Mouse (Mus musculus) small intestine, adult 2 months (tissue): ENCODE measurements around the gene Hsf2bp. TPM values are rescaled to one million over a fixed set of nuclear protein-coding genes. Genes with fewer than 3 reads are reported as not detected.

Source experiments
- H3K27ac ChIP-seq: fragments of 200-500 bp; 2 replicates; pipeline ENCODE4 v1.5.1; 2012; ENCODE audit warnings: low read depth, low read length, control low read depth, inconsistent platforms; ENCODE audit not compliant: insufficient read depth
- H3K27me3 ChIP-seq: fragments of 200-500 bp; 2 replicates; pipeline ENCODE4 v1.6.1; 2012; ENCODE audit warnings: mild to moderate bottlenecking, moderate library complexity, low read length, inconsistent platforms; ENCODE audit not compliant: control insufficient read depth, insufficient read depth
- H3K36me3 ChIP-seq: fragments of 200-500 bp; 2 replicates; pipeline ENCODE4 v1.6.1; 2012; ENCODE audit warnings: mild to moderate bottlenecking, low read length, control low read depth, inconsistent platforms; ENCODE audit not compliant: control insufficient read depth, insufficient read depth
- H3K4me1 ChIP-seq: fragments of 200-500 bp; 2 replicates; pipeline ENCODE4 v1.6.1; 2012; ENCODE audit warnings: low read length, inconsistent platforms, mixed read lengths; ENCODE audit not compliant: control insufficient read depth, insufficient read depth, insufficient read length
- H3K4me3 ChIP-seq: fragments of 200-500 bp; 2 replicates; pipeline ENCODE4 v1.5.1; 2012; ENCODE audit warnings: low read depth, mild to moderate bottlenecking, control low read depth, inconsistent platforms, low read length, moderate library complexity
- CTCF ChIP-seq: fragments of 200-500 bp; IDR thresholded peaks from 2 replicates; pipeline ENCODE4 v1.5.1; 2012; ENCODE audit warnings: low read depth, mild to moderate bottlenecking, control low read depth, inconsistent platforms, low read length, moderate library complexity, mixed read lengths; ENCODE audit not compliant: insufficient replicate concordance, insufficient read length; ENCODE audit errors: extremely low read depth
- POLR2A ChIP-seq: fragments of 200-500 bp; IDR thresholded peaks from 2 replicates; pipeline ENCODE4 v1.6.1; 2012; ENCODE audit warnings: low read depth, mild to moderate bottlenecking, control low read depth, inconsistent platforms, low read length, moderate library complexity
- WGBS: fragments of 180-500 bp; shearing (Covaris S2); methylation state at CpG from one replicate; pipeline ENCODE4 v1.1.7; 2018; 5-methylcytosine and 5-hydroxymethylcytosine counted together
- polyA plus RNA-seq: library from polyadenylated mRNA; depleted of rRNA; stranded (reverse); fragments of >200 nt; gene quantifications from 2 replicates; pipeline ENCODE4 v1.2.3, GENCODE M21; 2012

Gene Hsf2bp
- polyA plus RNA-seq, 1 experiment, result 0.14 TPM

DNA sequence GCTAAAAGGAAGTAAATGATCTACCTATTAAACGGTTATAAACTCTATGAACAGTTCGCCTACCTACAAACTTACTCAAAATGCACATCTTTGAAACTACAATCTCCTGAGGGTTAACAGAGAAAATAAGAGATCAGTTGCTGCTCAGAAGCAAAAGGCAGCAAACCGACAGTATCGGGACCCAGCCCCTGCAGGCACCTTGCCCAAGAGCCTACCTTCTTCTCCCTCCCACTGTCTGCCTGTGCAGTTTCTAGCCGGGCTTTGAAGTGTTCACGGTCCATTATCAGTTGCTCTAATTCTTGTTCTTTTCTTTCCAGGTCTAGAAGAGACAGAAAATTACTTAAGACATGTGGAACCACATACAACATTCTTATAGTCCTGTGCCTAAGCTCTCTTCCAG, 13.6 kb downstream of the Hsf2bp start:
- TF ChIP-seq POLR2A, result no peak
- no peak for TF ChIP-seq CTCF
- Histone ChIP-seq H3K36me3 (no peaks in the 10 kb centered on the region), H3K27ac (no peak overlapping the region), H3K27me3 (no peaks in the 10 kb centered on the region), H3K4me1 (no peaks in the 10 kb centered on the region), H3K4me3 (no peak overlapping the region)
- WGBS, result 71% methylated on average over 6 of the region's 6 CpGs

GRCm38 (mm10) chr17:32021981-32022380, 14.2 kb downstream of the Hsf2bp start:
- TF ChIP-seq POLR2A (no peak), CTCF (no peak)
- Histone ChIP-seq H3K36me3 (no peaks in the 10 kb centered on the region), H3K4me3 (no peak overlapping the region), H3K27me3 (no peaks in the 10 kb centered on the region), H3K4me1 (no peaks in the 10 kb centered on the region), H3K27ac (no peak overlapping the region)
- 93% methylated on average over 3 of the region's 3 CpGs for WGBS

- TF ChIP-seq POLR2A, result no peak
- TF ChIP-seq CTCF, result no peak
- no peaks in the 10 kb centered on the region for H3K4me1 ChIP-seq
- H3K4me3 ChIP-seq, result no peak overlapping the region
- H3K27me3 ChIP-seq, result no peaks in the 10 kb centered on the region
- no peaks in the 10 kb centered on the region for H3K36me3 ChIP-seq
- WGBS, result 85% methylated on average over 5 of the region's 5 CpGs
- no peak overlapping the region for H3K27ac ChIP-seq
Measured at GRCm38 (mm10) chr17:32018127-32018894, 17.8 kb downstream of the Hsf2bp start.

DNA sequence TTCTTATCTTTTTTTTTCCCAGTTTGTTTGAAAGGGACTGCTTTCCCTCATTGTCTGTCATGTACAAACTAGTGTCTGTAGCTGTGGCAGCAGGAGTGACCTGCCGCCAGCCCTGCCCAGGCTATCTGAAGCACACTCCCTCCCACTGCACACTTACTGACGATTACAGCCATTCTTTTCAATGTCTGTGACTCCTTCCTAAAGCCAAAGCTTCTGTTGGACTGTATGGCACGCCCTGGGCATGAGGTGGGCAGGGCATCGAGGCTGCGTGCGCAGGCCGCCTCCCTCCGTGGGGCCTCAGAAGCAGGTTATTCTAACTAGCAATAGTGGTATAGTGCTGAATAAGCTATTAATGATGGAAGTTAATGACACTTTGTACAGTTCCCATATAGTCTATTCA, 19.7 kb downstream of the Hsf2bp start:
- no peaks in the 10 kb centered on the region for H3K36me3 ChIP-seq
- no peaks in the 10 kb centered on the region for H3K4me1 ChIP-seq
- no peak overlapping the region for H3K27ac ChIP-seq
- no peak overlapping the region for H3K4me3 ChIP-seq
- TF ChIP-seq POLR2A (no peak), CTCF (no peak)
- WGBS, result 78% methylated on average over 8 of the region's 8 CpGs
- H3K27me3 ChIP-seq, result no peaks in the 10 kb centered on the region

DNA sequence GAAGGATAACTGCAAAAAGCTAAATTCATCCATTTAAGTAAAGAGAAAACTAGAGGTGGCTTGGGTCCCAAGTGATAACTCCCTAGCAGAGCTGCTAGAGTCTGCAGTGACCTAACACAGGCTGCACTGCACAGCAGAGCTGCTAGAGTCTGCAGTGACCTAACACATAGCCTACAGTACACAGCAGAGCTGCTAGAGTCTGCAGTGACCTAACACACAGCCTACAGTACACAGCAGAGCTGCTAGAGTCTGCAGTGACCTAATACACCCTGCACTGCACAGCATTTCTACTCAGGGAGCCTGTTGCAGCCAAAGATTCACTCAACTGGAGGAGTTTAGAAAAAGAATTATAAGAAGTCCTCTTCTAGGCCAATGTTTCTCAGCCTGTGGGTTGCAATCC, 22.5 kb downstream of the Hsf2bp start:
- H3K36me3 ChIP-seq, result no peaks in the 10 kb centered on the region
- H3K4me3 ChIP-seq, result no peak overlapping the region
- H3K4me1 ChIP-seq, result no peaks in the 10 kb centered on the region
- TF ChIP-seq POLR2A (no peak), CTCF (no peak)
- no peak overlapping the region for H3K27ac ChIP-seq
- no peaks in the 10 kb centered on the region for H3K27me3 ChIP-seq

- Histone ChIP-seq H3K27ac (no peak overlapping the region), H3K4me1 (no peaks in the 10 kb centered on the region), H3K4me3 (no peak overlapping the region), H3K27me3 (no peaks in the 10 kb centered on the region), H3K36me3 (no peaks in the 10 kb centered on the region)
- WGBS, result 53% methylated on average over 3 of the region's 3 CpGs
- TF ChIP-seq POLR2A (no peak), CTCF (no peak)
Measured at GRCm38 (mm10) chr17:32012254-32012653, 23.9 kb downstream of the Hsf2bp start.

DNA sequence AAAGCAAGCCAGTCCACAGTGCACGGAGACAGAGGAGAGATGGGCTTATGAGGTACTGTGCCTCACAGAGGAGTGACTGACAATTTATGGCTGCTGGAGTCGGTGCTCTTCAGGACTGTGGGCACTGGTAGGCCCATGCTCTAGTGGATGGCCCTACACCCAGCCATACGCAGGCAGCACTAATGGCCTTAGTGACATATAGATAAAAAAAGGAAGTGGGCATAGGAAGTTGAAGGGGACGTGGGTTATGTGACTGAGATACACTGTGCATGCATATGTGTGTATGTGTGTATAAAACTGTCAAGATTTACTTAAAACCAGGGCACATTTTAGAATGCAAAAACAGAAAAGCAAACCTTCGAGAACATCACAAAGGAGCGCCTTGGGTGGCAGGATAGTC, 24.5 kb downstream of the Hsf2bp start:
- TF ChIP-seq POLR2A (no peak), CTCF (no peak)
- H3K27me3 ChIP-seq, result no peaks in the 10 kb centered on the region
- H3K4me3 ChIP-seq, result no peak overlapping the region
- 85% methylated on average over 6 of the region's 6 CpGs for WGBS
- no peaks in the 10 kb centered on the region for H3K36me3 ChIP-seq
- no peak overlapping the region for H3K27ac ChIP-seq
- no peaks in the 10 kb centered on the region; the same call in 1 of the 2 replicates for H3K4me1 ChIP-seq
